In genomic region chr15:81399638-81400315, GRCm38 (mm10) we compare ENCODE assay signal across 7 mouse cellular contexts. TPM values are rescaled to one million over a fixed set of nuclear protein-coding genes. Genes with fewer than 3 reads are reported as not detected.
DNase-seq lines count a peak whose midpoint lies in the region; ATAC-seq and TF ChIP-seq lines count a peak whose summit lies in the region.

TSS of gene St13 (minus strand) at chr15:81400077.
TSS of gene Xpnpep3 (plus strand) at chr15:81400138.

- no peaks in the 10 kb centered on the region; the same call in 1 of the 2 replicates for H3K4me1 ChIP-seq in intestine, postnatal 0 days (replicated peaks; ENCODE audit: control insufficient read depth, insufficient read depth, low read length)
- peaks cover 29% of the 10 kb centered on the region for H3K4me1 ChIP-seq in midbrain, embryonic 12.5 days
- H3K4me1 ChIP-seq in small intestine, adult 2 months (ENCODE audit: control insufficient read depth, insufficient read depth, insufficient read length, low read length), result no peaks in the 10 kb centered on the region

- H3K4me3 ChIP-seq in intestine, postnatal 0 days (ENCODE audit: low read depth, low read length), result peak within 1 kb of the TSS; percentile 99
- H3K4me3 ChIP-seq in midbrain, embryonic 12.5 days, result peak within 1 kb of the TSS; percentile 80
- peak within 1 kb of the TSS; percentile 88 for H3K4me3 ChIP-seq in small intestine, adult 2 months (ENCODE audit: low read depth, low read length)

- intact Hi-C loops in left cerebral cortex, postnatal 4 days (cut with DNase I), result no loop called here

- no peak for TF ChIP-seq CTCF in intestine, postnatal 0 days (IDR thresholded peaks at IDR 0.05; ENCODE audit: low read depth)
- no peak for TF ChIP-seq CTCF in small intestine, adult 2 months (IDR thresholded peaks at IDR 0.05; ENCODE audit: extremely low read depth, insufficient read length, insufficient replicate concordance, low read depth, low read length)

- DNase-seq in adrenal gland, adult 8-10 months, result peak; percentile 96
- DNase-seq in embryo, embryonic 9.5 days (ENCODE audit: extremely low spot score), result peak; percentile 96
- no peak for DNase-seq in gonadal fat pad, adult 2 months (ENCODE audit: low read depth)
- peak; percentile 98 for DNase-seq in left cerebral cortex, postnatal 4 days

- WGBS in intestine, postnatal 0 days, result under 1% methylated on average over 48 of the region's 50 CpGs
- under 1% methylated on average over 43 of the region's 50 CpGs for WGBS in midbrain, embryonic 12.5 days
- WGBS in small intestine, adult 2 months, result 0% methylated on average over 50 of the region's 50 CpGs

- H3K4me2 ChIP-seq in intestine, postnatal 0 days (replicated peaks; ENCODE audit: low read depth), result peak within 1 kb of the TSS; percentile 84
- peak within 1 kb of the TSS; percentile 88 for H3K4me2 ChIP-seq in midbrain, embryonic 12.5 days (replicated peaks)

- peak within 1 kb of the TSS; percentile 83 for H3K27ac ChIP-seq in intestine, postnatal 0 days (ENCODE audit: low read depth, low read length)
- H3K27ac ChIP-seq in midbrain, embryonic 12.5 days (replicated peaks), result peak within 1 kb of the TSS; percentile 93
- peak within 1 kb of the TSS; percentile 98 for H3K27ac ChIP-seq in small intestine, adult 2 months (ENCODE audit: insufficient read depth, low read depth, low read length)

- H3K36me3 ChIP-seq in intestine, postnatal 0 days (ENCODE audit: control insufficient read depth, insufficient read depth), result no peaks in the 10 kb centered on the region
- H3K36me3 ChIP-seq in midbrain, embryonic 12.5 days, result 0 out of 2 replicates have a peak, but pooled peaks cover 3% of the 10 kb centered on the region
- 0 out of 2 replicates have a peak, but pooled peaks cover 2% of the 10 kb centered on the region for H3K36me3 ChIP-seq in small intestine, adult 2 months (ENCODE audit: control insufficient read depth, insufficient read depth, low read length)

- no peak; the same call in none of the 2 replicates for TF ChIP-seq POLR2A in small intestine, adult 2 months (IDR thresholded peaks at IDR 0.05; ENCODE audit: low read depth, low read length)

- H3K27me3 ChIP-seq in intestine, postnatal 0 days (replicated peaks; ENCODE audit: control insufficient read depth, insufficient read depth, low read length), result no peaks in the 10 kb centered on the region
- H3K27me3 ChIP-seq in midbrain, embryonic 12.5 days, result no peaks in the 10 kb centered on the region
- H3K27me3 ChIP-seq in small intestine, adult 2 months (ENCODE audit: control insufficient read depth, insufficient read depth, low read length), result no peaks in the 10 kb centered on the region

- H3K9me3 ChIP-seq in intestine, postnatal 0 days (ENCODE audit: control insufficient read depth), result no peaks in the 10 kb centered on the region
- no peaks in the 10 kb centered on the region for H3K9me3 ChIP-seq in midbrain, embryonic 12.5 days

- H3K9ac ChIP-seq in intestine, postnatal 0 days (ENCODE audit: low read depth, low read length), result peak within 1 kb of the TSS; percentile 95
- H3K9ac ChIP-seq in midbrain, embryonic 12.5 days (replicated peaks), result peak within 1 kb of the TSS; percentile 90

- ATAC-seq in intestine, postnatal 0 days, result peak; percentile 100
- peak; percentile 98 for ATAC-seq in midbrain, embryonic 12.5 days (ENCODE audit: low FRiP score, low read depth)

RNA-seq across cellular contexts. Expression of gene St13, which starts in this region (rescaled TPM):
- 100 to 1,000 TPM; 163 to 268 (median 222) TPM for total RNA-seq in adrenal gland, adult 8-10 months (2022)
- polyA plus RNA-seq in gonadal fat pad, adult 2 months (2012; rRNA removed), result 34.2 and 44.4 TPM in 2 replicates
- 66.9 and 68.2 TPM in 2 replicates for polyA plus RNA-seq in intestine, postnatal 0 days (2015; fragmentation: Nextera tagmentation; extraction: Ambion mirVana)
- 100 to 1,000 TPM; 188 to 193 TPM for total RNA-seq in left cerebral cortex, postnatal 4 days (2021)
- 202 and 203 TPM in 2 replicates for polyA plus RNA-seq in midbrain, embryonic 12.5 days (2016; fragmentation: Nextera tagmentation; extraction: Ambion mirVana)
- polyA plus RNA-seq in small intestine, adult 2 months (2012; rRNA removed), result 3.0 and 4.7 TPM in 2 replicates

RNA-seq across cellular contexts. Expression of gene Xpnpep3, which starts in this region (rescaled TPM):
- 10 to 100 TPM; 24.8 to 34.4 (median 28.9) TPM for total RNA-seq in adrenal gland, adult 8-10 months (2022)
- polyA plus RNA-seq in gonadal fat pad, adult 2 months (2012; rRNA removed), result 9.5 and 13.3 TPM in 2 replicates
- 2.3 and 2.4 TPM in 2 replicates for polyA plus RNA-seq in intestine, postnatal 0 days (2015; fragmentation: Nextera tagmentation; extraction: Ambion mirVana)
- total RNA-seq in left cerebral cortex, postnatal 4 days (2021), result 10 to 100 TPM; 11.4 to 11.7 TPM
- polyA plus RNA-seq in midbrain, embryonic 12.5 days (2016; fragmentation: Nextera tagmentation; extraction: Ambion mirVana), result 11.3 and 12.6 TPM in 2 replicates
- polyA plus RNA-seq in small intestine, adult 2 months (2012; rRNA removed), result 1.0 and 2.6 TPM in 2 replicates
